Mouse (Mus musculus): Measurements from ENCODE around the gene Ppp1r14d.

Ppp1r14d gene

GRCm38 (mm10) chr2:119172862-119173576, 56.7 kb downstream of the Ppp1r14d start:
- DNase-seq (ENCODE audit: low read depth, low spot score): peak; percentile 38

- DNase-seq (ENCODE audit: low read depth, low spot score): no peak
These were observed 57.3 kb downstream of the Ppp1r14d start for GRCm38 (mm10) chr2:119172446-119172845.

GRCm38 (mm10) chr2:119171574-119171973, 58.1 kb downstream of the Ppp1r14d start:
- DNase-seq (ENCODE audit: low read depth, low spot score): no peak

- DNase-seq (ENCODE audit: low read depth, low spot score): no peak
These were observed 59.4 kb downstream of the Ppp1r14d start for GRCm38 (mm10) chr2:119170282-119170681.

Measured in ZHBTc4 (cell line).